Mouse (Mus musculus) layer of hippocampus, adult 9-10 months (tissue): ENCODE measurements around the gene Mag.
"Not testable (repeated sequence)": the region's sequence is repeated elsewhere in the genome, so short reads cannot be mapped to it uniquely, and the experiment has no call there.

Experiments used
- DNase-seq: peaks from one replicate; pipeline ENCODE4 v3.0.0; 2022; ENCODE audit warnings: low spot score

Gene Mag

GRCm38 (mm10) chr7:30914732-30915131 is at the start of gene Mag:
Mag (minus strand) TSS chr7:30914873.
- no peak for DNase-seq

- no peak for DNase-seq
Observed at GRCm38 (mm10) chr7:30964366-30964765, 49.7 kb upstream of the Mag start.

GRCm38 (mm10) chr7:30962862-30963261 is 48.2 kb upstream of the Mag start:
- DNase-seq, result no peak

- no peak for DNase-seq
Observed at GRCm38 (mm10) chr7:30959786-30960349, 45.2 kb upstream of the Mag start.

- no peak for DNase-seq
Observed at GRCm38 (mm10) chr7:30958866-30959487, 44.3 kb upstream of the Mag start.

- DNase-seq, result no peak
Observed at GRCm38 (mm10) chr7:30958109-30958865, 43.6 kb upstream of the Mag start.

- peak; percentile 78 for DNase-seq
Observed at GRCm38 (mm10) chr7:30957367-30957783, 42.7 kb upstream of the Mag start.

- no peak for DNase-seq
Observed at GRCm38 (mm10) chr7:30956756-30957366, 42.2 kb upstream of the Mag start, which contains the start of gene Usf2. Usf2 (minus strand) TSS chr7:30956803.

GRCm38 (mm10) chr7:30956357-30956751 is 41.7 kb upstream of the Mag start:
- DNase-seq, result no peak

- DNase-seq, result peak; percentile 49
Observed at GRCm38 (mm10) chr7:30955584-30956356, 41.1 kb upstream of the Mag start.

GRCm38 (mm10) chr7:30954971-30955520 is 40.4 kb upstream of the Mag start:
- no peak for DNase-seq

GRCm38 (mm10) chr7:30954036-30954435 is 39.4 kb upstream of the Mag start:
- DNase-seq, result no peak

GRCm38 (mm10) chr7:30953459-30953858 is 38.8 kb upstream of the Mag start:
- no peak for DNase-seq

- DNase-seq, result no peak
Observed at GRCm38 (mm10) chr7:30952441-30953265, 38.0 kb upstream of the Mag start.

GRCm38 (mm10) chr7:30949902-30950301 is 35.2 kb upstream of the Mag start:
- not testable (repeated sequence) for DNase-seq

- no peak for DNase-seq
Observed at GRCm38 (mm10) chr7:30945876-30946275, 31.2 kb upstream of the Mag start.

GRCm38 (mm10) chr7:30945466-30945865 is 30.8 kb upstream of the Mag start:
- not testable (repeated sequence) for DNase-seq

GRCm38 (mm10) chr7:30944706-30945105 is 30.0 kb upstream of the Mag start:
- not testable (repeated sequence) for DNase-seq

- no peak for DNase-seq
Observed at GRCm38 (mm10) chr7:30943909-30944635, 29.4 kb upstream of the Mag start, which contains the start of gene Hamp. Hamp (minus strand) TSS chr7:30944032.

- not testable (repeated sequence) for DNase-seq
Observed at GRCm38 (mm10) chr7:30942365-30942764, 27.7 kb upstream of the Mag start.
